Mouse (Mus musculus) midbrain, embryonic 14.5 days (tissue): Measurements from ENCODE around the gene Brinp1. TPM values are rescaled to one million over a fixed set of nuclear protein-coding genes. Genes with fewer than 3 reads are reported as not detected.

ENCODE experiments used
- ATAC-seq: fragments of 200-750 bp; cut with Nextera tagmentation; 2 replicates; pipeline ENCODE4 v1.8.0; 2017; ENCODE audit warnings: moderate number of reproducible peaks, moderate library complexity; ENCODE audit not compliant: low FRiP score, low TSS enrichment
- DNase-seq: peaks from one replicate; pipeline ENCODE4 v3.0.0-alpha.2; 2015
- H3K27ac ChIP-seq: fragments of 300-500 bp; sonication (generic); replicated peaks from 2 replicates; pipeline ENCODE4 v1.5.1; 2014; ENCODE audit warnings: mild to moderate bottlenecking, low read depth, low read length, moderate library complexity
- H3K27me3 ChIP-seq: fragments of 300-500 bp; sonication (generic); 2 replicates; pipeline ENCODE4 v1.6.1; 2014; ENCODE audit warnings: low read length, control low read depth, mixed read lengths; ENCODE audit not compliant: control insufficient read depth, insufficient read depth
- H3K36me3 ChIP-seq: fragments of 300-500 bp; sonication (generic); 2 replicates; pipeline ENCODE4 v1.6.1; 2014; ENCODE audit warnings: low read length, control low read depth; ENCODE audit not compliant: control insufficient read depth, insufficient read depth
- H3K4me1 ChIP-seq: fragments of 300-500 bp; sonication (generic); 2 replicates; pipeline ENCODE4 v1.6.1; 2014; ENCODE audit warnings: mild to moderate bottlenecking, antibody characterized with exemption, low read length, control low read depth; ENCODE audit not compliant: control insufficient read depth, insufficient read depth
- H3K4me2 ChIP-seq: fragments of 300-500 bp; sonication (generic); 2 replicates; pipeline ENCODE4 v1.6.1; 2014; ENCODE audit warnings: mild to moderate bottlenecking, low read length, moderate library complexity
- H3K4me3 ChIP-seq: fragments of 300-500 bp; sonication (generic); replicated peaks from 2 replicates; pipeline ENCODE4 v1.5.1; 2014; ENCODE audit warnings: low read depth, low read length
- H3K9ac ChIP-seq: fragments of 300-500 bp; sonication (generic); replicated peaks from 2 replicates; pipeline ENCODE4 v1.6.1; 2014; ENCODE audit warnings: mild to moderate bottlenecking, low read length, moderate library complexity
- H3K9me3 ChIP-seq: fragments of 300-500 bp; sonication (generic); 2 replicates; pipeline ENCODE4 v1.6.1; 2016; ENCODE audit warnings: low read length, control low read depth, mixed read lengths; ENCODE audit not compliant: control insufficient read depth
- WGBS: fragments of 180-500 bp; shearing (Covaris S2); extraction: QIAGEN DNeasy Blood & Tissue Kit; methylation state at CpG from one replicate; pipeline ENCODE4 v1.1.7; 2014; 5-methylcytosine and 5-hydroxymethylcytosine counted together
- polyA plus RNA-seq: library from polyadenylated mRNA; unstranded; fragments of >200 nt; fragmentation: Nextera tagmentation; extraction: Ambion mirVana; gene quantifications from 2 replicates; pipeline ENCODE4 v1.2.1, GENCODE M21; 2014

Brinp1 gene
- polyA plus RNA-seq, 1 experiment from 2014 or later, result 43.4 TPM

GRCm38 (mm10) chr4:68926091-68926490, 28.1 kb downstream of the Brinp1 start:
- Histone ChIP-seq H3K27me3 (no peaks in the 10 kb centered on the region), H3K27ac (no peak overlapping the region), H3K4me3 (no peak overlapping the region), H3K36me3 (no peaks in the 10 kb centered on the region), H3K9ac (no peak overlapping the region), H3K4me1 (no peaks in the 10 kb centered on the region), H3K4me2 (no peak overlapping the region), H3K9me3 (no peaks in the 10 kb centered on the region)
- no peak for ATAC-seq
- peak; percentile 59 for DNase-seq
- WGBS, result 58% methylated on average over 2 of the region's 2 CpGs

GRCm38 (mm10) chr4:68922944-68923343, 31.3 kb downstream of the Brinp1 start:
- Histone ChIP-seq H3K36me3 (no peaks in the 10 kb centered on the region), H3K4me2 (no peak overlapping the region), H3K9ac (no peak overlapping the region)

GRCm38 (mm10) chr4:68922504-68922903, 31.7 kb downstream of the Brinp1 start:
- Histone ChIP-seq H3K27me3 (no peaks in the 10 kb centered on the region), H3K27ac (no peak overlapping the region), H3K36me3 (no peaks in the 10 kb centered on the region), H3K4me3 (no peak overlapping the region), H3K9ac (no peak overlapping the region), H3K4me2 (no peak overlapping the region), H3K9me3 (no peaks in the 10 kb centered on the region), H3K4me1 (no peaks in the 10 kb centered on the region)
- 90% methylated on average over 1 of the region's 1 CpGs for WGBS
- ATAC-seq (no peak), DNase-seq (no peak)

More at GRCm38 (mm10) chr4:68922944-68923343, 31.3 kb downstream of the Brinp1 start:
- Histone ChIP-seq H3K27me3 (no peaks in the 10 kb centered on the region), H3K4me1 (no peaks in the 10 kb centered on the region), H3K9me3 (no peaks in the 10 kb centered on the region), H3K4me3 (no peak overlapping the region), H3K27ac (no peak overlapping the region)
- DNase-seq, result no peak
- no peak for ATAC-seq
- 67% methylated on average over 1 of the region's 1 CpGs for WGBS

GRCm38 (mm10) chr4:68920127-68920526, 34.1 kb downstream of the Brinp1 start:
- 76% methylated on average over 3 of the region's 3 CpGs for WGBS
- Histone ChIP-seq H3K4me1 (no peaks in the 10 kb centered on the region), H3K36me3 (no peaks in the 10 kb centered on the region), H3K27me3 (no peaks in the 10 kb centered on the region), H3K27ac (no peak overlapping the region), H3K4me2 (no peak overlapping the region), H3K4me3 (no peak overlapping the region), H3K9ac (no peak overlapping the region), H3K9me3 (no peaks in the 10 kb centered on the region)
- ATAC-seq (no peak), DNase-seq (no peak)

GRCm38 (mm10) chr4:68910942-68911341, 43.3 kb downstream of the Brinp1 start:
- Histone ChIP-seq H3K36me3 (no peaks in the 10 kb centered on the region), H3K9ac (no peak overlapping the region), H3K4me2 (no peak overlapping the region), H3K4me1 (no peaks in the 10 kb centered on the region), H3K4me3 (no peak overlapping the region), H3K27me3 (no peaks in the 10 kb centered on the region), H3K27ac (no peak overlapping the region), H3K9me3 (no peaks in the 10 kb centered on the region)
- DNase-seq (no peak), ATAC-seq (no peak)
- 65% methylated on average over 3 of the region's 3 CpGs for WGBS

- ATAC-seq, result no peak
- peak; percentile 12 for DNase-seq
- no peaks in the 10 kb centered on the region for H3K4me1 ChIP-seq
- H3K27me3 ChIP-seq, result no peaks in the 10 kb centered on the region
- H3K9me3 ChIP-seq, result no peaks in the 10 kb centered on the region
- no peak overlapping the region for H3K4me2 ChIP-seq
- H3K9ac ChIP-seq, result no peak overlapping the region
- no peaks in the 10 kb centered on the region for H3K36me3 ChIP-seq
- no peak overlapping the region for H3K27ac ChIP-seq
- 63% methylated on average over 11 of the region's 11 CpGs for WGBS
- no peak overlapping the region for H3K4me3 ChIP-seq
Measured at GRCm38 (mm10) chr4:68906417-68907210, 47.6 kb downstream of the Brinp1 start.

- no peak overlapping the region for H3K27ac ChIP-seq
- H3K4me2 ChIP-seq, result no peak overlapping the region
- DNase-seq (no peak), ATAC-seq (no peak)
- no peaks in the 10 kb centered on the region for H3K4me1 ChIP-seq
- H3K4me3 ChIP-seq, result no peak overlapping the region
- no peaks in the 10 kb centered on the region for H3K36me3 ChIP-seq
- WGBS, result 92% methylated on average over 4 of the region's 4 CpGs
- H3K9me3 ChIP-seq, result no peaks in the 10 kb centered on the region
- no peaks in the 10 kb centered on the region for H3K27me3 ChIP-seq
- H3K9ac ChIP-seq, result no peak overlapping the region
Measured at GRCm38 (mm10) chr4:68890526-68890925, 63.7 kb downstream of the Brinp1 start.

- H3K27ac ChIP-seq, result no peak overlapping the region
- ATAC-seq, result no peak
- H3K4me3 ChIP-seq, result no peak overlapping the region
- H3K4me1 ChIP-seq, result no peaks in the 10 kb centered on the region
- H3K36me3 ChIP-seq, result no peaks in the 10 kb centered on the region
- H3K4me2 ChIP-seq, result no peak overlapping the region
- 94% methylated on average over 2 of the region's 2 CpGs for WGBS
- no peak overlapping the region for H3K9ac ChIP-seq
- no peaks in the 10 kb centered on the region for H3K9me3 ChIP-seq
- H3K27me3 ChIP-seq, result no peaks in the 10 kb centered on the region
- DNase-seq, result no peak
Measured at GRCm38 (mm10) chr4:68886276-68886675, 67.9 kb downstream of the Brinp1 start.

- DNase-seq (no peak), ATAC-seq (no peak)
- Histone ChIP-seq H3K9ac (no peak overlapping the region), H3K36me3 (no peaks in the 10 kb centered on the region), H3K4me2 (no peak overlapping the region), H3K9me3 (no peaks in the 10 kb centered on the region), H3K27ac (no peak overlapping the region), H3K4me3 (no peak overlapping the region), H3K27me3 (no peaks in the 10 kb centered on the region), H3K4me1 (no peaks in the 10 kb centered on the region)
Measured at GRCm38 (mm10) chr4:68872028-68872427, 82.2 kb downstream of the Brinp1 start.
